Mouse (Mus musculus) CH12.LX (cell line): ENCODE results near the gene Gm17018. TPM values are rescaled to one million over a fixed set of nuclear protein-coding genes. Genes with fewer than 3 reads are reported as not detected.

ENCODE experiments used
- DNase-seq: peaks from one replicate; pipeline ENCODE4 v3.0.0-alpha.2; 2013; ENCODE audit errors: extremely low read depth
- H3K27ac ChIP-seq: 2 replicates; pipeline ENCODE4 v1.5.1; 2012; ENCODE audit warnings: low read depth, mild to moderate bottlenecking, control low read depth, moderate library complexity; ENCODE audit not compliant: insufficient read depth
- H3K27me3 ChIP-seq: replicated peaks from 2 replicates; pipeline ENCODE3; 2012; ENCODE audit warnings: inconsistent platforms
- H3K36me3 ChIP-seq, 2 experiments: replicated peaks in 1 of 2; 2 replicates each; pipeline versions ENCODE3 to v1.6.1; 2012; ENCODE audit warnings: inconsistent platforms in 1 of 2, low read length in 1 of 2, mild to moderate bottlenecking in 1 of 2, mixed read lengths in 1 of 2, moderate library complexity in 1 of 2; ENCODE audit not compliant: control insufficient read depth in 1 of 2, insufficient read depth in 1 of 2
- H3K4me1 ChIP-seq, 2 experiments: 2 replicates each; pipeline ENCODE4 v1.6.1; 2012; ENCODE audit warnings: inconsistent platforms in 1 of 2, moderate library complexity in 1 of 2; ENCODE audit not compliant: insufficient read depth in 2 of 2, control insufficient read depth in 1 of 2
- H3K4me2 ChIP-seq: 2 replicates; pipeline ENCODE4 v1.6.1; 2012; ENCODE audit warnings: low read depth, mild to moderate bottlenecking, control low read depth; ENCODE audit not compliant: poor library complexity, insufficient read depth, severe bottlenecking
- H3K4me3 ChIP-seq, 3 experiments: fragments of 150-350 bp in 1 of 3; sonication (generic) in 1 of 3; replicated peaks in 1 of 3; 2 replicates each; pipeline versions ENCODE3 to v1.5.1; 2011 to 2012; ENCODE audit warnings: low read depth in 2 of 3, low read length in 2 of 3, mild to moderate bottlenecking in 2 of 3, moderate library complexity in 2 of 3, control low read depth in 1 of 3, improper control_type of control experiment in 1 of 3, inconsistent platforms in 1 of 3, mixed read lengths in 1 of 3; ENCODE audit not compliant: poor library complexity in 1 of 3
- H3K79me2 ChIP-seq: replicated peaks from 2 replicates; pipeline ENCODE4 v1.6.1; 2012; ENCODE audit warnings: mild to moderate bottlenecking, moderate library complexity; ENCODE audit not compliant: control insufficient read depth, poor library complexity, insufficient read depth, severe bottlenecking; ENCODE audit errors: extremely low read depth
- H3K9ac ChIP-seq: 2 replicates; pipeline ENCODE4 v1.6.1; 2012; ENCODE audit warnings: low read depth, mild to moderate bottlenecking, control low read depth, moderate library complexity; ENCODE audit not compliant: insufficient read depth
- H3K9me3 ChIP-seq: replicated peaks from 2 replicates; pipeline ENCODE3; 2012; ENCODE audit warnings: low read length, inconsistent platforms, mixed read lengths
- CHD1 ChIP-seq: IDR thresholded peaks from 2 replicates; pipeline ENCODE4 v1.6.1; 2012; ENCODE audit warnings: low read depth, low read length, improper control_type of control experiment, inconsistent platforms
- E2F4 ChIP-seq: IDR thresholded peaks from 2 replicates; pipeline ENCODE4 v1.6.1; 2011; ENCODE audit warnings: low read depth, low read length, improper control_type of control experiment; ENCODE audit not compliant: insufficient replicate concordance
- ELF1 ChIP-seq: IDR thresholded peaks from 2 replicates; pipeline ENCODE4 v1.6.1; 2014; ENCODE audit warnings: low read depth, mild to moderate bottlenecking, inconsistent platforms, low read length, improper control_type of control experiment
- GABPA ChIP-seq: IDR thresholded peaks from 2 replicates; pipeline ENCODE4 v1.6.1; 2012; ENCODE audit warnings: low read depth, low read length, improper control_type of control experiment, inconsistent platforms; ENCODE audit not compliant: insufficient replicate concordance
- IRF4 ChIP-seq: IDR thresholded peaks from 2 replicates; pipeline ENCODE4 v1.6.1; 2014; ENCODE audit warnings: low read depth, mild to moderate bottlenecking, inconsistent platforms, low read length, improper control_type of control experiment
- JUN ChIP-seq: IDR thresholded peaks from 2 replicates; pipeline ENCODE4 v1.6.1; 2011; ENCODE audit warnings: low read depth, mild to moderate bottlenecking, low read length, improper control_type of control experiment, moderate library complexity; ENCODE audit not compliant: insufficient read depth
- JUND ChIP-seq: conservative IDR thresholded peaks from 2 replicates; pipeline ENCODE4 v1.6.1; 2011; ENCODE audit warnings: low read depth, low read length, improper control_type of control experiment
- MAFK ChIP-seq: IDR thresholded peaks from 2 replicates; pipeline ENCODE4 v1.6.1; 2011; ENCODE audit warnings: low read length, improper control_type of control experiment; ENCODE audit not compliant: insufficient replicate concordance
- MYC ChIP-seq: IDR thresholded peaks from 2 replicates; pipeline ENCODE4 v1.6.1; 2011; ENCODE audit warnings: low read depth, mild to moderate bottlenecking, improper control_type of control experiment, low read length
- NELFE ChIP-seq: IDR thresholded peaks from 2 replicates; pipeline ENCODE4 v1.6.1; 2011; ENCODE audit warnings: low read depth, low read length, improper control_type of control experiment
- PAX5 ChIP-seq: IDR thresholded peaks from 2 replicates; pipeline ENCODE4 v1.6.1; 2012; ENCODE audit warnings: low read length, inconsistent platforms, mixed read lengths
- RCOR1 ChIP-seq: conservative IDR thresholded peaks from 2 replicates; pipeline ENCODE4 v1.6.1; 2012; ENCODE audit warnings: low read depth, mild to moderate bottlenecking, inconsistent platforms, low read length, improper control_type of control experiment
- SIN3A ChIP-seq: IDR thresholded peaks from 2 replicates; pipeline ENCODE4 v1.6.1; 2012; ENCODE audit warnings: low read length, improper control_type of control experiment, inconsistent platforms
- SMC3 ChIP-seq: IDR thresholded peaks from 2 replicates; pipeline ENCODE4 v1.6.1; 2011; ENCODE audit warnings: low read depth, low read length, improper control_type of control experiment
- TBP ChIP-seq: conservative IDR thresholded peaks from 2 replicates; pipeline ENCODE4 v1.6.1; 2011; ENCODE audit warnings: low read depth, low read length, improper control_type of control experiment
- UBTF ChIP-seq: IDR thresholded peaks from 2 replicates; pipeline ENCODE4 v1.6.1; 2012; ENCODE audit warnings: low read depth, mild to moderate bottlenecking, inconsistent platforms, low read length, improper control_type of control experiment, moderate library complexity
- USF2 ChIP-seq: conservative IDR thresholded peaks from 2 replicates; pipeline ENCODE4 v1.6.1; 2011; ENCODE audit warnings: low read depth, low read length, improper control_type of control experiment
- ZKSCAN1 ChIP-seq: IDR thresholded peaks from 2 replicates; pipeline ENCODE4 v1.6.1; 2012; ENCODE audit warnings: low read depth, inconsistent platforms, low read length, improper control_type of control experiment, borderline replicate concordance
- ZMIZ1 ChIP-seq: IDR thresholded peaks from 2 replicates; pipeline ENCODE4 v1.6.1; 2012; ENCODE audit warnings: low read depth, mild to moderate bottlenecking, inconsistent platforms, low read length, improper control_type of control experiment
- ZNF384 ChIP-seq: IDR thresholded peaks from 2 replicates; pipeline ENCODE4 v1.6.1; 2012; ENCODE audit warnings: low read depth, low read length, improper control_type of control experiment, inconsistent platforms
- dilution Hi-C: fragments of 300-500 bp; cut with MboI; formaldehyde crosslinking; loops from 2 replicates; pipeline ENCODE4 v1.14.3; 2020; ENCODE audit warnings: low sequenced_read_pairs; ENCODE audit not compliant: extremely low pct_unique_long_range_greater_than_20kb, extremely low pct_ligation_motif_present
- in situ Hi-C: fragments of 300-500 bp; cut with MboI; formaldehyde crosslinking; loops from 3 replicates; pipeline ENCODE4 v1.14.3; 2019; ENCODE audit warnings: low sequenced_read_pairs, low pct_ligation_motif_present, low pct_unique_long_range_greater_than_20kb, mixed read lengths
- polyA plus RNA-seq: library from polyadenylated mRNA; unstranded; fragments of >175 nt; gene quantifications from 2 replicates; pipeline ENCODE4 v1.2.1, GENCODE M21; 2012; ENCODE audit warnings: low read depth; ENCODE audit not compliant: insufficient read length
- total RNA-seq, 2 experiments: library from RNA; depleted of rRNA; stranded (reverse); fragments of 300-350 nt in 1 of 2; fragments of >200 nt in 1 of 2; gene quantifications; 2 replicates each; pipeline ENCODE4 v1.2.3; 2012 to 2014

Gene Gm17018
- total and polyA plus RNA-seq, 3 experiments, result 18.5 to 40.4 (median 34.4) TPM

DNA sequence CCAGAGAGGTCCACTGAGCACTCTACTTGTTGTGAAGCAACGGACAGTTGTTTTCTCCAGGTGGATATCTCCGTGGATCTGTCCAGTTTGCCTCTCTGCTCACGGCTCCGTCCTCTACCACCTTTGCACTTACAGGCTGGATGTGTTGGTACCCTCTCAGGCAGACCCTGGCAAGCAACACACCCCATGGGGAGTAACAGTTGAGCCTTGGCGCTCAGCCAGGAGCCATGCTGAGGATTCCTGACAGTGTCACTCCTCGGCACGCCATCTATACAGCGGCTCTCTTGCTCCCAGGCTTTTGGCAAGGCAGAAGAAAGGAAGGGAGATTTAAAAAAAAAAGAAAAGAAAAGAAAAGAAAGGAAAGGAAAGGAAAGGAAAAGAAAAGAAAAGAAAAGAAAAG, 54.0 kb downstream of the Gm17018 start:
- in situ Hi-C loops (no loop called here), dilution Hi-C loops (no loop called here)

GRCm38 (mm10) chr19:45614928-45615327, 54.5 kb downstream of the Gm17018 start:
- Histone ChIP-seq H3K79me2 (no peaks in the 10 kb centered on the region), H3K4me3 (no peak overlapping the region)
- no peak for DNase-seq

More for the DNA sequence above, 54.0 kb downstream of the Gm17018 start:
- H3K4me2 ChIP-seq, result no peak overlapping the region
- H3K9ac ChIP-seq, result no peak overlapping the region
- H3K9me3 ChIP-seq, result no peaks in the 10 kb centered on the region
- no peaks in the 10 kb centered on the region for H3K79me2 ChIP-seq
- H3K36me3 ChIP-seq, result peaks cover 0 to 13% of the 10 kb centered on the region in 2 experiments
- no peaks in the 10 kb centered on the region for H3K27me3 ChIP-seq
- DNase-seq, result no peak
- H3K4me3 ChIP-seq, result no peak overlapping the region
- TF ChIP-seq MAFK (no peak), SIN3A (no peak), ZNF384 (no peak), JUND (no peak), GABPA (no peak), ELF1 (no peak), IRF4 (no peak), USF2 (no peak), ZKSCAN1 (no peak), CHD1 (no peak)
- no peak overlapping the region for H3K27ac ChIP-seq
- peaks cover 0 to 10% of the 10 kb centered on the region in 2 experiments; a peak in 1 of 4 replicates for H3K4me1 ChIP-seq

More at GRCm38 (mm10) chr19:45614928-45615327, 54.5 kb downstream of the Gm17018 start:
- dilution Hi-C loops (no loop called here), in situ Hi-C loops (no loop called here)
- H3K9ac ChIP-seq, result no peak overlapping the region
- no peak overlapping the region for H3K27ac ChIP-seq
- H3K27me3 ChIP-seq, result no peaks in the 10 kb centered on the region
- no peak for TF ChIP-seq IRF4
- no peak for TF ChIP-seq JUND
- no peak for TF ChIP-seq RCOR1
- no peak for TF ChIP-seq MAFK
- no peak for TF ChIP-seq E2F4
- no peak for TF ChIP-seq CHD1
- TF ChIP-seq JUN, result no peak
- no peak for TF ChIP-seq PAX5
- TF ChIP-seq MYC, result no peak
- TF ChIP-seq TBP, result no peak
- no peak for TF ChIP-seq USF2
- TF ChIP-seq SMC3, result no peak
- no peak for TF ChIP-seq ZMIZ1
- no peak for TF ChIP-seq UBTF
- no peak for TF ChIP-seq ZKSCAN1
- no peak for TF ChIP-seq NELFE
- no peak overlapping the region for H3K4me2 ChIP-seq
- H3K9me3 ChIP-seq, result no peaks in the 10 kb centered on the region
- peaks cover 0 to 10% of the 10 kb centered on the region in 2 experiments; a peak in 1 of 4 replicates for H3K4me1 ChIP-seq
- peaks cover 0 to 13% of the 10 kb centered on the region in 2 experiments for H3K36me3 ChIP-seq
